Mouse (Mus musculus): Measurements from ENCODE around the gene Rbmxl2. TPM values are rescaled to one million over a fixed set of nuclear protein-coding genes. Genes with fewer than 3 reads are reported as not detected.

Rbmxl2 gene
- polyA plus RNA-seq, 1 experiment from 2014 or later: not detected

DNA sequence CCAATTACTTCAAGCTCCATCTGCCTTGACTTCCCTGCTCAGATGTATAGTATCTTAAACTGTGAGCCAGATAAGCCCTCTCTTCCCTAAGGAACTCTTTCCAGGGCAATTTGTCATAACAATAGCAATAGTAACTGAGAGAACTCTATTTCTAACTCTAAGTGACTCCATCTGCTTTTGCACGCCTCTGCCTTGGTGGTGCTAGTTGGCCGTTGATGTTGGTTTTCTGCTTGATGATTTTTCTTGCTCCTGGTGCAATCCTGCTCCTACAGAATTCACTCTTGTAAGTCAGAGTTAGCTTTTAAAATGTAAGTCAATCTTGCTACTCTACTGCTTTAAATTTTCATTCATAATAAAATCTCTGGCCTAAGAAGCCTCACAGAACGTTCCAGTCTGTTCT is 44.1 kb downstream of the Rbmxl2 start:
- no peaks in the 10 kb centered on the region for H3K4me1 ChIP-seq
- H3K4me3 ChIP-seq: no peak overlapping the region
- no peak overlapping the region for H3K9ac ChIP-seq
- 89% methylated on average over 3 of the region's 3 CpGs for WGBS
- ATAC-seq (ENCODE audit: low FRiP score): no peak
- no peak overlapping the region for H3K27ac ChIP-seq
- no peaks in the 10 kb centered on the region for H3K27me3 ChIP-seq
- H3K4me2 ChIP-seq (replicated peaks): no peak overlapping the region
- H3K36me3 ChIP-seq: no peaks in the 10 kb centered on the region
- no peaks in the 10 kb centered on the region for H3K9me3 ChIP-seq (replicated peaks)

DNA sequence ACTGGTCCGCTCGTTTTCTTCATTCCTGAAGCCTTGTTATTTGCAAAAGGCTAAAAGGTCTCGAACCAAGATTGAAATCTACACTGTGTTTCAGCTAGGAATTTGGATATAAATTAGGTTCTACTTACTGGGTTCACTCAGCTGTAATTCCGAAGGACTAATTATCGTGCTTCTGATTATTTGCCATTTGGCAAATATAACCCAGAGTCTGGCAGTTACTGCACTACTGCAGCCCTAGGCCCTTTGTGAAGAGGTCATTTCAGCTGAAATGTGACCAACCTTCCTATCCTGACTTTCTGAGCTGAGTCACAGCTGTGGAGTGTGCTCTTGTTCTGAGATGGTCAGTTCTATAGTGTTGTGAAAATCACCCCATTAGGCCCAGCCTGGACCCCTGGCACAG is 50.7 kb downstream of the Rbmxl2 start:
- no peak for ATAC-seq (ENCODE audit: low FRiP score)
- no peaks in the 10 kb centered on the region for H3K36me3 ChIP-seq
- H3K27ac ChIP-seq: no peak overlapping the region
- 88% methylated on average over 5 of the region's 5 CpGs for WGBS
- no peak overlapping the region for H3K4me3 ChIP-seq
- H3K9ac ChIP-seq: no peak overlapping the region
- H3K27me3 ChIP-seq: no peaks in the 10 kb centered on the region
- H3K9me3 ChIP-seq (replicated peaks): no peaks in the 10 kb centered on the region
- no peaks in the 10 kb centered on the region for H3K4me1 ChIP-seq
- no peak overlapping the region for H3K4me2 ChIP-seq (replicated peaks)

Other genes starting within 250 kb of the Rbmxl2 start
- gene Olfr6, start 245.5 kb upstream of the Rbmxl2 start, polyA plus RNA-seq (2016; fragmentation: Nextera tagmentation; extraction: Ambion mirVana): not detected in 2 replicates
- gene Olfr711, start 234.0 kb upstream of the Rbmxl2 start, polyA plus RNA-seq (2016; fragmentation: Nextera tagmentation; extraction: Ambion mirVana): not detected in 2 replicates
- not detected in 2 replicates for gene Olfr2, start 203.4 kb upstream of the Rbmxl2 start, polyA plus RNA-seq (2016; fragmentation: Nextera tagmentation; extraction: Ambion mirVana)
- gene Olfr713, start 178.3 kb upstream of the Rbmxl2 start, polyA plus RNA-seq (2016; fragmentation: Nextera tagmentation; extraction: Ambion mirVana): not detected in 2 replicates
- not detected in 2 replicates for gene Olfr714, start 138.5 kb upstream of the Rbmxl2 start, polyA plus RNA-seq (2016; fragmentation: Nextera tagmentation; extraction: Ambion mirVana)
- gene Olfr17, start 116.2 kb upstream of the Rbmxl2 start, polyA plus RNA-seq (2016; fragmentation: Nextera tagmentation; extraction: Ambion mirVana): not detected in 2 replicates
- not detected in 2 replicates for gene Olfr715b, start 99.1 kb upstream of the Rbmxl2 start, polyA plus RNA-seq (2016; fragmentation: Nextera tagmentation; extraction: Ambion mirVana)
- gene Olfr715, start 78.4 kb upstream of the Rbmxl2 start, polyA plus RNA-seq (2016; fragmentation: Nextera tagmentation; extraction: Ambion mirVana): not detected in 2 replicates
- gene Olfr716, start 71.1 kb upstream of the Rbmxl2 start, polyA plus RNA-seq (2016; fragmentation: Nextera tagmentation; extraction: Ambion mirVana): not detected in 2 replicates
- not detected in 2 replicates for gene Nlrp14, start 42.5 kb upstream of the Rbmxl2 start, polyA plus RNA-seq (2016; fragmentation: Nextera tagmentation; extraction: Ambion mirVana)
- 5.1 and 6.3 TPM in 2 replicates for gene Syt9, start 161.3 kb downstream of the Rbmxl2 start, polyA plus RNA-seq (2016; fragmentation: Nextera tagmentation; extraction: Ambion mirVana)